Mouse (Mus musculus): ENCODE results near the gene Kcnk7. TPM values are rescaled to one million over a fixed set of nuclear protein-coding genes. Genes with fewer than 3 reads are reported as not detected.

The Kcnk7 gene
- polyA plus RNA-seq, 1 experiment = 0.97 TPM

DNA sequence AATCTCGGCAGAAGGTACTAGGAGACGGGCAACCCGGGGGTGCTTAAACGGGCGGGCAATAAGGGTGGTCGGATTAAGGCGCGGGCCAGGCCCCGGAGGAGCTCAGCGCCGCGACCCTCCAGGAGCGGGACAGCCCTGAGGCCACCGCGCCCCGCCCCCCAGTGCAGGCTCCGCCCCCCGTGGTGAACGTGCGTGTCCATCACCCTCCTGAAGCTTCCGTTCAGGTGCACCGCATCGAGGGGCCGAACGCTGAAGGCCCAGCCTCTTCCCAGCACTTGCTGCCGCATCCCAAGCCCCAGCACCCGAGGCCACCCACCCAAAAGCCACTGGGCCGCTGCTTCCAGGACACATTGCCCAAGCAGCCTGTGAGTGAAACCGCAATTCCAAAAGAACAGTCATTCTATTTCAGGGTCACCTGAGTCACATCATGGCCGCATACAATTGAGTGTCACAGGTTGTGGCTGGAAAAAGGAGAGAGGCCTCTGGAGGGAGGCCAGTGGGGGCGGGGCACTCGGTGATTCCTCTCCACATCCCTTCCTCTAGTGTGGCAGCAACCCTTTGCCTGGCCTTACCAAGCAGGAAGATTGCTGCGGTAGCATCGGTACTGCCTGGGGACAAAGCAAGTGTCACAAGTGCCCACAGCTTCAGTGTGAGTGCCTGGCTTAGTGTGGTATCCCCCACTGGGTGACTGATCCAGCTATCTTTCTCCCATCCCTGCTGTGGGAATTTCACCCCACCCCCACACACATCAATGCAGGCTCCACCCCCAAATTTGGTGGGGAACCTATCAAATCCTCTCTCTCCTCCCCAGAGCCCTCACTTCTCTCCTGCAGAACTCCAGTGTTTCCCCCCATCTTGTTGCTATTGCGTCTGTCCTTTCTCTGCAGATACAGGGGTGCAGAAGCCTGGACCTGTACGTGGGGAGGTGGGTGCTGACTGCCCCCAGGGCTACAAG lies 41.9 kb downstream of the Kcnk7 start:
- H3K36me3 ChIP-seq (ENCODE audit: control insufficient read depth, insufficient read depth, low read length) = no peaks in the 10 kb centered on the region
- 0 out of 2 replicates have a peak, but pooled peaks cover 3% of the 10 kb centered on the region for H3K4me1 ChIP-seq (replicated peaks; ENCODE audit: control insufficient read depth, insufficient read depth, low read length)
- peaks cover 18% of the 10 kb centered on the region; the same call in 1 of the 2 replicates for H3K27me3 ChIP-seq (ENCODE audit: control insufficient read depth, insufficient read depth, low read length)
- DNase-seq = no peak
- 56% methylated on average over 36 of the region's 36 CpGs for WGBS
- no peak overlapping the region for H3K27ac ChIP-seq (ENCODE audit: control insufficient read depth, insufficient read depth, low read length)
- H3K4me3 ChIP-seq (ENCODE audit: control insufficient read depth, insufficient read depth, low read length) = no peak overlapping the region
- TF ChIP-seq CTCF (IDR thresholded peaks at IDR 0.05; ENCODE audit: borderline replicate concordance, control insufficient read depth, extremely low read depth, insufficient read depth, low read length, poor library complexity) (no peak), POLR2A (IDR thresholded peaks at IDR 0.05; ENCODE audit: control insufficient read depth, extremely low read depth, insufficient read depth, low read length, poor library complexity) (no peak)

DNA sequence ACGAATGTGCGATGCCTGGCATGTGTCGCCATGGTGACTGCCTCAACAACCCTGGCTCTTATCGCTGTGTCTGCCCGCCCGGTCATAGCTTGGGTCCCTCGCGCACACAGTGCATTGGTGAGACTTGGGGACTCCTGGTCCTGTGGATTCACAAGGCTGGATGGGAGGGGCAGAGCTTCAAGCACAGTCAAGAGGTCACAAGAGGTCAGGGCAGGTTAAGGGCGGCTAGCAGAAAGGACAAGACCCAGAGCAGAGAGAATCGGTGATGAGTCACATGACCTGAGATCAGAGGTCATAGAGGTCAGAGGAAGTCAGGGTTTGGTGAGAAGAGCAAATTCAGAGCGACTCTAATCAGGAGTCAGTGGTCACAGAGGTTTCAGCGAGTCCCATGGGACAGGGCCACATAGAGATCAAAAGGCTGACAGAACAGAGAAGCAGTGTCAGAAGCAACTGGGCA lies 42.8 kb downstream of the Kcnk7 start:
- Histone ChIP-seq H3K36me3 (ENCODE audit: control insufficient read depth, insufficient read depth, low read length) (no peaks in the 10 kb centered on the region), H3K27ac (ENCODE audit: control insufficient read depth, insufficient read depth, low read length) (no peak overlapping the region), H3K4me1 (replicated peaks; ENCODE audit: control insufficient read depth, insufficient read depth, low read length) (0 out of 2 replicates have a peak, but pooled peaks cover 2% of the 10 kb centered on the region), H3K4me3 (ENCODE audit: control insufficient read depth, insufficient read depth, low read length) (no peak overlapping the region), H3K27me3 (ENCODE audit: control insufficient read depth, insufficient read depth, low read length) (peaks cover 11% of the 10 kb centered on the region; the same call in 1 of the 2 replicates)
- TF ChIP-seq POLR2A (IDR thresholded peaks at IDR 0.05; ENCODE audit: control insufficient read depth, extremely low read depth, insufficient read depth, low read length, poor library complexity) (no peak), CTCF (IDR thresholded peaks at IDR 0.05; ENCODE audit: borderline replicate concordance, control insufficient read depth, extremely low read depth, insufficient read depth, low read length, poor library complexity) (no peak)
- no peak for DNase-seq
- 88% methylated on average over 12 of the region's 12 CpGs for WGBS

DNA sequence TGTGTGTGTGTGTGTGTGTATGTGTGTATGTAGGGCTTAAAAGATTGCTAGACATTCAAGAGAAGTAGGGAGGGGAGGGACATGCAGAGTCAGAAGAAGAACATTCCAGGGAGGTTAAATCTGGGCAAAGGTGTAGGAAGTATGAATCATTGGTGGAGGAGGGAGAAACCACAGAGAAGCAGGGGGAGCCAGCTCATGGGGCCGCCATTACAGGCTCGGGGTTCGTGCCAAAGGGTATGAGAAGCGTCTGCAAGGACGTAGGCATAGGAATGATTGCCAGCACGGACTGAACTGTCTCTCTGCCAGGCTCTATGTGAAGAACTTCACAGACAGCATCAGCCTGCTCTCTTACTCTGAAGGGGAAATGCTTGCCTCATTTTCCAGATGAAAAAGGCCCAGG lies 45.3 kb downstream of the Kcnk7 start:
- Histone ChIP-seq H3K27ac (ENCODE audit: control insufficient read depth, insufficient read depth, low read length) (no peak overlapping the region), H3K4me1 (replicated peaks; ENCODE audit: control insufficient read depth, insufficient read depth, low read length) (no peaks in the 10 kb centered on the region), H3K36me3 (ENCODE audit: control insufficient read depth, insufficient read depth, low read length) (no peaks in the 10 kb centered on the region), H3K27me3 (ENCODE audit: control insufficient read depth, insufficient read depth, low read length) (no peaks in the 10 kb centered on the region; the same call in 1 of the 2 replicates), H3K4me3 (ENCODE audit: control insufficient read depth, insufficient read depth, low read length) (no peak overlapping the region)
- no peak for TF ChIP-seq POLR2A (IDR thresholded peaks at IDR 0.05; ENCODE audit: control insufficient read depth, extremely low read depth, insufficient read depth, low read length, poor library complexity)
- no peak for TF ChIP-seq CTCF (IDR thresholded peaks at IDR 0.05; ENCODE audit: borderline replicate concordance, control insufficient read depth, extremely low read depth, insufficient read depth, low read length, poor library complexity)
- no peak for DNase-seq
- 77% methylated on average over 6 of the region's 6 CpGs for WGBS

DNA sequence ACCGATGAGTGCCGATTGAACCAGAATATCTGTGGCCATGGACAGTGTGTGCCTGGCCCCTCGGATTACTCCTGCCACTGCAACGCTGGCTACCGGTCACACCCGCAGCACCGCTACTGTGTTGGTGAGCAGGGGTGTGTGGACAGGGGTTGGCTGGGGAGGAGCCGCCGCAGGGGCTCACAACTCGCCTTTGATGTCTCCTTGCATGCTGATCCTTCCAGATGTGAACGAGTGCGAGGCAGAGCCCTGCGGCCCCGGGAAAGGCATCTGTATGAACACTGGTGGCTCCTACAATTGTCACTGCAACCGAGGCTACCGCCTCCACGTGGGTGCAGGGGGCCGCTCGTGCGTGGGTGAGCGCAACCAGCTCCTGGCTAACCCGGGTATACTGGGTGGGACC lies 46.8 kb downstream of the Kcnk7 start:
- Histone ChIP-seq H3K27me3 (ENCODE audit: control insufficient read depth, insufficient read depth, low read length) (no peaks in the 10 kb centered on the region), H3K36me3 (ENCODE audit: control insufficient read depth, insufficient read depth, low read length) (no peaks in the 10 kb centered on the region), H3K4me1 (replicated peaks; ENCODE audit: control insufficient read depth, insufficient read depth, low read length) (no peaks in the 10 kb centered on the region), H3K4me3 (ENCODE audit: control insufficient read depth, insufficient read depth, low read length) (no peak overlapping the region), H3K27ac (ENCODE audit: control insufficient read depth, insufficient read depth, low read length) (no peak overlapping the region)
- DNase-seq = no peak
- TF ChIP-seq POLR2A (IDR thresholded peaks at IDR 0.05; ENCODE audit: control insufficient read depth, extremely low read depth, insufficient read depth, low read length, poor library complexity) (no peak), CTCF (IDR thresholded peaks at IDR 0.05; ENCODE audit: borderline replicate concordance, control insufficient read depth, extremely low read depth, insufficient read depth, low read length, poor library complexity) (no peak)
- 72% methylated on average over 22 of the region's 22 CpGs for WGBS

DNA sequence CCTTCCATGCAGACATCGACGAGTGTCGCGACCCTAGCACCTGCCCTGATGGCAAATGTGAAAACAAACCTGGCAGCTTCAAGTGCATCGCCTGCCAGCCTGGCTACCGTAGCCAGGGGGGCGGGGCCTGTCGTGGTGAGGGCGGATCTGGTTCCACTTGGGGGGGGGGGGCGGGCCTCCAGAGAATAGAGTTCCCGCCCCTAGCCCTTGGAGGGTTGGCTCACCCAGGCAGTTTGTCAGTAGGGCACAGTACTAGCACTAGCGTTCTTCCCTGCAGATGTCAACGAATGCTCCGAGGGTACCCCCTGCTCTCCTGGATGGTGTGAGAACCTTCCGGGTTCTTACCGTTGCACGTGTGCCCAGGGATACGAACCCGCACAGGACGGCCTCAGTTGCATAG lies 47.6 kb downstream of the Kcnk7 start:
- TF ChIP-seq POLR2A (IDR thresholded peaks at IDR 0.05; ENCODE audit: control insufficient read depth, extremely low read depth, insufficient read depth, low read length, poor library complexity) (no peak), CTCF (IDR thresholded peaks at IDR 0.05; ENCODE audit: borderline replicate concordance, control insufficient read depth, extremely low read depth, insufficient read depth, low read length, poor library complexity) (no peak)
- H3K4me3 ChIP-seq (ENCODE audit: control insufficient read depth, insufficient read depth, low read length) = no peak overlapping the region
- H3K27me3 ChIP-seq (ENCODE audit: control insufficient read depth, insufficient read depth, low read length) = no peaks in the 10 kb centered on the region
- H3K4me1 ChIP-seq (replicated peaks; ENCODE audit: control insufficient read depth, insufficient read depth, low read length) = no peaks in the 10 kb centered on the region
- DNase-seq = peak; percentile 17
- 54% methylated on average over 19 of the region's 20 CpGs for WGBS
- H3K27ac ChIP-seq (ENCODE audit: control insufficient read depth, insufficient read depth, low read length) = no peak overlapping the region
- H3K36me3 ChIP-seq (ENCODE audit: control insufficient read depth, insufficient read depth, low read length) = no peaks in the 10 kb centered on the region

DNA sequence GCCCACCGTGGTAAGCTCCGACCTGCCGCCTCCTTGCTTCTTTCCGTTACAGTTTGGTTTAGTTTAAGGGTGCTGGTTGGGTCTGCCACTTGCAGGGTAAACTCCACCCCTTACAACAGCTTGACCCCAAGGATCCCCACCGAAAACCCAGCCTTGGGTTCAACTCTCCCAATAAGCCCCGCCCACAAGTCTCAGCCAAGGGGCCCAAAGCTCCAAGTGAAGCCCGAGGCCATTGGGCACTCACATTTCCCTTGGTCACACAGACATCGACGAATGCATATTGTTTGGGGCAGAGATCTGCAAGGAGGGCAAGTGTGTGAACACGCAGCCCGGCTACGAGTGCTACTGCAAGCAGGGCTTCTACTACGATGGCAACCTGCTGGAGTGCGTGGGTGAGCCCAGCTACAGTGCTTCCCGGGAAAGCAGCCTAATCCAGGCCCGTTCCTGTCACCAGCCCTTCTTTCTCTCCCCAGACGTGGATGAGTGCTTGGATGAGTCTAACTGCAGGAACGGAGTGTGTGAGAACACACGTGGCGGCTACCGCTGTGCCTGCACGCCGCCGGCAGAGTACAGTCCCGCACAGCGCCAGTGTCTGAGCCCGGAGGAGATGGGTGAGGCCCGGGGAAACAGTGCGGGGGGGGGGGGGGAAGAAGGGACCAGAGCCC lies 52.3 kb downstream of the Kcnk7 start:
- H3K4me3 ChIP-seq (ENCODE audit: control insufficient read depth, insufficient read depth, low read length) = no peak overlapping the region
- peaks cover 27% of the 10 kb centered on the region for H3K36me3 ChIP-seq (ENCODE audit: control insufficient read depth, insufficient read depth, low read length)
- no peaks in the 10 kb centered on the region for H3K4me1 ChIP-seq (replicated peaks; ENCODE audit: control insufficient read depth, insufficient read depth, low read length)
- H3K27ac ChIP-seq (ENCODE audit: control insufficient read depth, insufficient read depth, low read length) = no peak overlapping the region
- no peaks in the 10 kb centered on the region; the same call in 1 of the 2 replicates for H3K27me3 ChIP-seq (ENCODE audit: control insufficient read depth, insufficient read depth, low read length)
- no peak for DNase-seq
- WGBS = 61% methylated on average over 29 of the region's 29 CpGs
- no peak for TF ChIP-seq CTCF (IDR thresholded peaks at IDR 0.05; ENCODE audit: borderline replicate concordance, control insufficient read depth, extremely low read depth, insufficient read depth, low read length, poor library complexity)
- TF ChIP-seq POLR2A (IDR thresholded peaks at IDR 0.05; ENCODE audit: control insufficient read depth, extremely low read depth, insufficient read depth, low read length, poor library complexity) = no peak

Other genes with a start within 250 kb of the Kcnk7 start
- gene Ccdc85b, start 246.5 kb upstream of the Kcnk7 start, polyA plus RNA-seq (2012; rRNA removed) = 8.1 and 8.2 TPM in 2 replicates
- 142 and 157 TPM in 2 replicates for gene Fibp, start 243.8 kb upstream of the Kcnk7 start, polyA plus RNA-seq (2012; rRNA removed)
- 49.1 and 54.3 TPM in 2 replicates for gene Ctsw, start 235.9 kb upstream of the Kcnk7 start, polyA plus RNA-seq (2012; rRNA removed)
- gene Efemp2, start 230.4 kb upstream of the Kcnk7 start, polyA plus RNA-seq (2012; rRNA removed) = 17.3 and 21.6 TPM in 2 replicates
- gene Mus81, start 216.0 kb upstream of the Kcnk7 start, polyA plus RNA-seq (2012; rRNA removed) = 127 and 149 TPM in 2 replicates
- 1,557 and 1,580 TPM in 2 replicates for gene Cfl1, start 213.9 kb upstream of the Kcnk7 start, polyA plus RNA-seq (2012; rRNA removed)
- 3.3 and 3.5 TPM in 2 replicates for gene 1700020D05Rik, start 200.6 kb upstream of the Kcnk7 start, polyA plus RNA-seq (2012; rRNA removed)
- 20.0 and 22.6 TPM in 2 replicates for gene Snx32, start 193.8 kb upstream of the Kcnk7 start, polyA plus RNA-seq (2012; rRNA removed)
- 1.4 and 1.9 TPM in 2 replicates for gene Ovol1, start 143.7 kb upstream of the Kcnk7 start, polyA plus RNA-seq (2012; rRNA removed)
- gene Ap5b1, start 136.3 kb upstream of the Kcnk7 start, polyA plus RNA-seq (2012; rRNA removed) = 35.0 and 38.9 TPM in 2 replicates
- gene Rnaseh2c, start 102.5 kb upstream of the Kcnk7 start, polyA plus RNA-seq (2012; rRNA removed) = 87.0 and 96.5 TPM in 2 replicates
- gene Kat5, start 94.1 kb upstream of the Kcnk7 start, polyA plus RNA-seq (2012; rRNA removed) = 90.0 and 106 TPM in 2 replicates
- gene Rela, start 66.9 kb upstream of the Kcnk7 start, polyA plus RNA-seq (2012; rRNA removed) = 112 and 142 TPM in 2 replicates
- gene Sipa1, start 40.7 kb upstream of the Kcnk7 start, polyA plus RNA-seq (2012; rRNA removed) = 267 and 301 TPM in 2 replicates
- 141 and 144 TPM in 2 replicates for gene Map3k11, start 15.6 kb upstream of the Kcnk7 start, polyA plus RNA-seq (2012; rRNA removed)
- gene Pcnx3, start 15.5 kb upstream of the Kcnk7 start, polyA plus RNA-seq (2012; rRNA removed) = 421 and 455 TPM in 2 replicates
- gene Ehbp1l1, start 21.9 kb downstream of the Kcnk7 start, polyA plus RNA-seq (2012; rRNA removed) = 55.6 and 61.8 TPM in 2 replicates
- 300 and 312 TPM in 2 replicates for gene Fam89b, start 25.3 kb downstream of the Kcnk7 start, polyA plus RNA-seq (2012; rRNA removed)
- gene Ltbp3, start 36.5 kb downstream of the Kcnk7 start, polyA plus RNA-seq (2012; rRNA removed) = 29.5 and 37.7 TPM in 2 replicates
- gene Scyl1, start 67.1 kb downstream of the Kcnk7 start, polyA plus RNA-seq (2012; rRNA removed) = 107 and 113 TPM in 2 replicates
- gene Frmd8, start 170.9 kb downstream of the Kcnk7 start, polyA plus RNA-seq (2012; rRNA removed) = 121 and 129 TPM in 2 replicates
- gene Slc25a45, start 173.4 kb downstream of the Kcnk7 start, polyA plus RNA-seq (2012; rRNA removed) = 57.5 and 57.9 TPM in 2 replicates
- gene Tigd3, start 189.8 kb downstream of the Kcnk7 start, polyA plus RNA-seq (2012; rRNA removed) = 4.0 and 4.7 TPM in 2 replicates
- 175 and 194 TPM in 2 replicates for gene Dpf2, start 208.6 kb downstream of the Kcnk7 start, polyA plus RNA-seq (2012; rRNA removed)
- 5.1 and 5.8 TPM in 2 replicates for gene Cdc42ep2, start 220.4 kb downstream of the Kcnk7 start, polyA plus RNA-seq (2012; rRNA removed)

All from thymus, adult 2 months (tissue).